Mouse (Mus musculus): ENCODE results near the gene Peak1. TPM values are rescaled to one million over a fixed set of nuclear protein-coding genes. Genes with fewer than 3 reads are reported as not detected.

The Peak1 gene
- total and polyA plus RNA-seq, 2 experiments from 2014 or later = 4.1 to 7.7 TPM

DNA sequence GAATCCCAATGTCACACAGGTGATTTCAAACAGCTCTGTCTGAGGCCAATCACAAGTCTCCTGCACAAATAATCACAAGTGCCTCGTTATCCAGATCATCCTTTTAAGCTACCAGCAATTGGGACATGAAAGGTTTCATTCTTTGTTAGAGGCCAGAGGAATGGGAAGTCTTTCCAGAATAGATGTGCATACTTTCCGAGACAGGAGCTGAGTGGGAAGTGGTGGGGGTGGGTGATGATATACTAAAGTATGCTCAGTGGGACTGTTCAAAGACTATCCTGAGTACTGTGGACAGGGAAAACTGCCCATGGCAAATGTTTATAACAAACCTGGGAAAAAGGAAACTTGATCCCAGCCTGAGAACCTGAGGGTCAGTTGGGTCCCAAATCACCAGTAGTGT lies 258.4 kb downstream of the Peak1 start:
- ATAC-seq = no peak
- 1% methylated on average over 2 of the region's 2 CpGs for WGBS
- no peak for TF ChIP-seq CTCF (IDR thresholded peaks at IDR 0.05; ENCODE audit: low read depth)
- H3K9ac ChIP-seq = peak overlapping the region; percentile 100
- DNase-seq = no peak
- H3K27me3 ChIP-seq (ENCODE audit: insufficient read depth, low read length) = no peaks in the 10 kb centered on the region
- H3K9me3 ChIP-seq (ENCODE audit: low read length) = no peaks in the 10 kb centered on the region
- no peak overlapping the region for H3K27ac ChIP-seq (ENCODE audit: low read depth, low read length)
- H3K4me2 ChIP-seq (ENCODE audit: low read depth) = peak overlapping the region; percentile 64
- no peaks in the 10 kb centered on the region for H3K36me3 ChIP-seq (ENCODE audit: insufficient read depth)
- peaks cover 23% of the 10 kb centered on the region for H3K4me1 ChIP-seq (ENCODE audit: insufficient read depth)
- H3K4me3 ChIP-seq (ENCODE audit: low read depth, low read length) = peak overlapping the region; percentile 99

DNA sequence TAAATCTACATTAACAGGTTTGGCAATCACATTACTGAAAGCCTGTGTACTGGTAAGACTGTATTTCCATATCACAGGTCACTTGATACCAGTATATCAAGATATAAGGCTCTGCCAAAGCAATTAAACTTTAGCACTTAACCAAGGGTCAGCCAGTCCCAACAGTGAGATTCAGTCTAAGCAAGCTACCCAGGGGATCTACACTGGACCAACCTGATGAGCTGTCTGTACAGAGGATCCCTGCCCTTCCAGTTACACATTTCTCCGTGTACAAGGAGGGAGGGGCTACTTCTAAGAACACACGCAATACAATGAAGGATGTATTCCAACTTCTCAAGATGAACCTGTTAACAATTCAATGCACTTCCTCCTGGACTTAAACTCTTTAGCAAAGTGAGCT lies 259.8 kb downstream of the Peak1 start:
- DNase-seq (no peak), ATAC-seq (no peak)
- peaks cover 23% of the 10 kb centered on the region for H3K4me1 ChIP-seq (ENCODE audit: insufficient read depth)
- H3K27ac ChIP-seq (ENCODE audit: low read depth, low read length) = no peak overlapping the region
- H3K9ac ChIP-seq = no peak overlapping the region
- H3K9me3 ChIP-seq (ENCODE audit: low read length) = no peaks in the 10 kb centered on the region
- 0 out of 2 replicates have a peak overlapping the region, but pooled peaks have one; percentile 0 for H3K4me2 ChIP-seq (ENCODE audit: low read depth)
- no peak for TF ChIP-seq CTCF (IDR thresholded peaks at IDR 0.05; ENCODE audit: low read depth)
- H3K36me3 ChIP-seq (ENCODE audit: insufficient read depth) = no peaks in the 10 kb centered on the region
- no peaks in the 10 kb centered on the region for H3K27me3 ChIP-seq (ENCODE audit: insufficient read depth, low read length)
- no peak overlapping the region for H3K4me3 ChIP-seq (ENCODE audit: low read depth, low read length)
- WGBS = 68% methylated on average over 2 of the region's 2 CpGs

DNA sequence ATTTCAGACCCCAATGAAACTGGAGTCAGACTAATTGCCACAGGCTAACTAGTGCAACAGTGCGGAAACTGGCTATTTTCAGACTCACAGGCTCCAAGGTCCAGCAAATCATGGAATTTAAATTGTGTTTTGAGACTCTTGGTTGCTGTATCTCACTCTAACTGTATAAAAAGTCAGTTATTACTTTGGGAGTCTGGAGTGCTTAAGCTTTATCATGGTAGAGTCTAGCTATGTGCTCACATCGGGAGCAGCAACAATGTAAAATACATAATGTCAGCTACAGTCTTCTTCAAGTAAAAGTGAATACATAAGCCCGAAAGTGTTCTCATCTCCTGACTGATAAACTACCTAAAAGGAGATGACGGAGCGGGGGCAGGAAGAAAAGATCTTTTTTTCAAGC lies 263.3 kb downstream of the Peak1 start:
- 86% methylated on average over 5 of the region's 5 CpGs for WGBS
- no peak for DNase-seq
- ATAC-seq = no peak
- TF ChIP-seq CTCF (IDR thresholded peaks at IDR 0.05; ENCODE audit: low read depth) = no peak
- H3K4me1 ChIP-seq (ENCODE audit: insufficient read depth) = peaks cover 14% of the 10 kb centered on the region
- H3K9me3 ChIP-seq (ENCODE audit: low read length) = no peaks in the 10 kb centered on the region
- no peaks in the 10 kb centered on the region for H3K36me3 ChIP-seq (ENCODE audit: insufficient read depth)
- H3K4me2 ChIP-seq (ENCODE audit: low read depth) = no peak overlapping the region
- no peak overlapping the region for H3K4me3 ChIP-seq (ENCODE audit: low read depth, low read length)
- no peaks in the 10 kb centered on the region for H3K27me3 ChIP-seq (ENCODE audit: insufficient read depth, low read length)
- no peak overlapping the region for H3K27ac ChIP-seq (ENCODE audit: low read depth, low read length)
- no peak overlapping the region for H3K9ac ChIP-seq

DNA sequence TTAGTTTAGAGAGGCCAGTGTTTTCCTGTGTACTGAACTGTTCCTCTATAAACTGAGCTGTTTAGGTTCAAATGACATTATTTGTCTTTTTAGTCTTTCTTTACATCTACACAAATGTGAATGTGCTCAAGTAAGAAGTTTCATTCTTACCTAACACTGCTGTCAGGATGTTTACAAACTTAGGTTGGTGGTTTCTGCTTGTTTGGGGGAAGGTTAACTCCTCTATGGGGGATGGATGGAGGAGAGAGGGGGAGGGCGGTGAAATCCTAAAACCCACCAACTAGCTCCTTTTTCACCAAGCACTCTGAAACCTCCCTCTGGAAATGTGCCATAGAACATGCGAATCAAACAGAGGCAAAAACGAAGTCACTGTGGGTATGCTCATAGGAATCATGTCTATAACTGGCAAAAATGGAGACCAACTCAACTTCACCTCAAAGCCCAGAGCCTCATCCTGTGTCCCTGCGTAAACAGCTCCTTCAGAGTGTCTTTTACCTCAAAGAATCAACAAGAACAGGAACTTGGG lies 265.3 kb downstream of the Peak1 start:
- Histone ChIP-seq H3K4me1 (ENCODE audit: insufficient read depth) (no peaks in the 10 kb centered on the region), H3K9me3 (ENCODE audit: low read length) (no peaks in the 10 kb centered on the region), H3K36me3 (ENCODE audit: insufficient read depth) (no peaks in the 10 kb centered on the region), H3K4me3 (ENCODE audit: low read depth, low read length) (no peak overlapping the region), H3K27me3 (ENCODE audit: insufficient read depth, low read length) (no peaks in the 10 kb centered on the region), H3K4me2 (ENCODE audit: low read depth) (no peak overlapping the region), H3K9ac (no peak overlapping the region), H3K27ac (ENCODE audit: low read depth, low read length) (no peak overlapping the region)
- WGBS = 50% methylated on average over 4 of the region's 4 CpGs
- TF ChIP-seq CTCF (IDR thresholded peaks at IDR 0.05; ENCODE audit: low read depth) = no peak
- ATAC-seq (no peak), DNase-seq (no peak)

DNA sequence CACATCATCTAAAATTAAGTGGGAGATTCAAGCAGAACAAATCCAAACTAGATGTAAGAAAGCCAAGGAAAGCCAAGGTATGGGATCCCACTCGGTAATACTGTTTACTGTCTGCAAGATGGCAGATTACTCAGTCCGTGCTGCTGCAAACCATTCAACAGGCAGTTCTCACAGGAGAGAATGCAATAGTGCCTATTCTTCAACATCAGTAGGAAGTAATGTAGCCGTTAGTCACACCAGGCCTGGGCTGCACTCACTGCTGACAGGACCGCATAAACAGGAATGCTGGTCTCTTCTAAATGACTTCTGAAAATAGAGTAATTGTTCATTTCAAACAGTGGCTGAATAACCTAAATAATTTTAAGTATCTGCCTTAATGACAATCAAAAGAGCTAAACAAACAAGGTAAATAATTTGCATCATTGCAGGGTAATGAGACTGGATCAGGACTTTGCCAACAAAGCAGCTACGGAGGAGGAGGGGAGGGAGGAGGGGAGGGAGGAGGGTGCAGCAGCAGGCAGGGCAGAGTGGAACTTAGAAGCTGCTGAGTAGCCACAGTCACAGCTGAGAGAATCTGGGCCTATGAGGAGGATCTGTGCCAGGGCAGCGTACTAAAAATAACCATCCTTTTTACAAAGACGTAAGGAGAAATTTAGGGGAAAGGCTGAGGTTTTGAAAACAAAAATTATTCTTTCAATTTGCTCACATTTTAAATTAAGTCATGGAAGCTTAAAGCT lies 266.0 kb downstream of the Peak1 start:
- Histone ChIP-seq H3K4me3 (ENCODE audit: low read depth, low read length) (no peak overlapping the region), H3K4me2 (ENCODE audit: low read depth) (0 out of 2 replicates have a peak overlapping the region, but pooled peaks have one; percentile 1), H3K36me3 (ENCODE audit: insufficient read depth) (peaks cover under 1% of the 10 kb centered on the region; the same call in 1 of the 2 replicates), H3K9ac (no peak overlapping the region), H3K27me3 (ENCODE audit: insufficient read depth, low read length) (no peaks in the 10 kb centered on the region), H3K4me1 (ENCODE audit: insufficient read depth) (no peaks in the 10 kb centered on the region), H3K9me3 (ENCODE audit: low read length) (no peaks in the 10 kb centered on the region), H3K27ac (ENCODE audit: low read depth, low read length) (peak overlapping the region; percentile 45)
- ATAC-seq = peak; percentile 63
- no peak for TF ChIP-seq CTCF (IDR thresholded peaks at IDR 0.05; ENCODE audit: low read depth)
- 20% methylated on average over 7 of the region's 7 CpGs for WGBS
- DNase-seq = peak; percentile 24

Small RNA genes lying within 50 kb of the gene (microRNA-seq; reads per million reads assigned to microRNA genes)
- gene Gm24270 = 0.12 to 0.39 reads per million in 2 experiments

Other genes starting within 250 kb of the Peak1 start
- gene Hmg20a, start 542 bp upstream of the Peak1 start, total RNA-seq (2014; rRNA removed) = 49.5 and 64.7 TPM in 2 replicates
- 58.2 and 74.1 TPM in 2 replicates for gene Hmg20a, start 542 bp upstream of the Peak1 start, polyA plus RNA-seq (2015; fragmentation: Nextera tagmentation; extraction: Ambion mirVana)

Data from forebrain, postnatal 0 days (tissue).